Mouse (Mus musculus) thymus, postnatal 4 days (tissue): Measurements from ENCODE around the gene Mcoln2.
A peak's percentile ranks its signal among the peaks of the same experiment; 100 is the strongest.

ENCODE experiments used
- DNase-seq: peaks from one replicate; pipeline ENCODE4 v3.0.0; 2021

Mcoln2 gene

GRCm38 (mm10) chr3:146149156-146150057 is at the start of gene Mcoln2:
Gene Mcoln2, plus strand, starts transcription at chr3:146149833.
- DNase-seq, result peak; percentile 59

GRCm38 (mm10) chr3:146099925-146100324 is 49.7 kb upstream of the Mcoln2 start:
- DNase-seq, result peak; percentile 1

GRCm38 (mm10) chr3:146102049-146102448 is 47.6 kb upstream of the Mcoln2 start:
- peak; percentile 66 for DNase-seq

DNA sequence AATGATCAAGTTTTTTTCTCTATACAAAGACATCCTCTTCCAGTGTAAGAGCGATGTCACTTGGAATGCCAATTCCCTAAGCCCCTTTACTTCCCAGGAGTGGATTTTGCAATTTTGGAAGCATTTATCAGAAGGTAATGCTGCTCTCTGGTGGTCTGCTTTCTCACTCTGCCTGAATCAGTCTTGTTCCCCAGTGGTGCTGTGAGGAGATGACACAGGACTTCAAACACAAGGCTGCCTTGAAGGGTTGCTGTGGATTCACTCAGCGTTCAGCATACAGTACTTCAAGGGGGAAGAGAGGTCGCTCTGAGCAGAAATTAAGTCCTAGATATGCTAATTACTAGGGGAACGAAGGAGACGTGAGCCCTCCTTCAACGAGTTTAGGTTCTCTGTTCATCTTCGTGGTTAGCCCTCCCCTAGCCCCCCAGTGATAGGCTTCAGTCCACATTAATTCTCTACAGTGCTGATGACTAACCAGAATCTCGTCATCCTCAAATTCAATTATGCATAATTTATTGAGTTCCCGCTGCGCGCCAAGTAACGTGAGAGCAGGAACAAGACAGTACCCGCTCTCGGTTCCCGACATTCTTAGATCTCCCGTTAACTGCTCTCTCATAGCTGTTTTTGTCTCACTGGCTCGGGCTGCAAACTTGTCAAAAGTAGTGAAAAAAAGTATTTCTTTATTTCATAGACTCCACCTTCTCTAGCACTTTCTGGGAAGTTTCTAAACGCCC is 42.4 kb upstream of the Mcoln2 start:
- DNase-seq, result no peak

DNA sequence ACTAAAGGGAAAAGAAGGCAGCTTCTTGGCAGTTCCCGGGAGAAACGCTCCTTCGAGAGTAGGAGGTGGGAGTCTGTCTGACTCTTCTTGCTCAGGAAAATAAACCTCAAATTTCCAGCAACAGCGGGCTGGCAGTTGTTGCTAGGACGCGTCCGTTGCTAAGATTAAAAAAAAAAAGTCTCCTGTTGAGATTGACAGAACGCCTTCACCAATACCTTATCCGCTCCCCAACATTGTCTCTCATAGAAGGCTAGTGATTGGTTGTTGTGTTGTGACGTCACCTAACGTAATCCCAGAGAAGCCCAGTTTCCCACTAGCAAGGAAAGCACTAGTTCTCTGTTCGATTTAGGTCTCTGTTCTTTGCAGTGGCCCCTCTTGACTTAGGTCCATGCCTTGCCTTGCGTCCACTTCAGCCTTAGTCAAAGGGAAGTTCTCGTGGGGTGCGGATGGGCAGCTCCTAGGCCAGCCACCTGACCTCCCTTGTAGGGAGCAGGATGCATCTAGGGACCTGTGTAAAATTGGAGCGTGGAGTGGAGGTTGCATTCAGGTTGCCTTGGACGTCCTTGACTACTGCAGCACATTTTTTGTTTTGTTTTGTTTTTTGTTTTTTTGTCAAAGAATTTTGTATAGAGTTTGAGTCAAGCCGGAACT is 41.6 kb upstream of the Mcoln2 start, which contains the start of gene Wdr63:
TSS of gene Wdr63 (minus strand) at position 210 of the 651 bp plus-strand sequence.
- DNase-seq, result peak; percentile 54

DNA sequence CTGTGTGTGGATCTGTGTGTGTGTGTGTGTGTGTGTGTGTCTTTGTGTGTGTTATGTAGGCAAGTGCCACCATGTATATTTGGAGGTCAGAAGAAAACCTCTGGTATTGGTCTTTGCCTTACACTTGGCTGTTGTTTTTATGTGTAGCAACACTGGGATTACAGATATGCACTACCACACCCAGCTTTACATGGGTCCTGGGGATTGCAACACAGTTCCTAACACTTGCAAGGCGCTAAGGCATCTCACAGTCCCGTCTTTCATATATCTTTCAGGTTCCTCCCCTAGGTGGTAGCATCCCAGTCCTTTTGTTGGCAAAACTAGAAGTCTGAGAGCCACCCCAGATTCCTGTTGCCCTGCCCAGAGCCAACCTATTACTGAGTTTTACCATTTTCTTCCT is 40.7 kb upstream of the Mcoln2 start:
- DNase-seq, result no peak

GRCm38 (mm10) chr3:146110358-146110757 is 39.3 kb upstream of the Mcoln2 start:
- DNase-seq, result no peak

- no peak for DNase-seq
Observed at GRCm38 (mm10) chr3:146110916-146111315, 38.7 kb upstream of the Mcoln2 start.

- no peak for DNase-seq
Observed at GRCm38 (mm10) chr3:146117258-146117996, 32.2 kb upstream of the Mcoln2 start, which contains the start of gene Mcoln3. Gene Mcoln3, plus strand, starts transcription at chr3:146117450.

DNA sequence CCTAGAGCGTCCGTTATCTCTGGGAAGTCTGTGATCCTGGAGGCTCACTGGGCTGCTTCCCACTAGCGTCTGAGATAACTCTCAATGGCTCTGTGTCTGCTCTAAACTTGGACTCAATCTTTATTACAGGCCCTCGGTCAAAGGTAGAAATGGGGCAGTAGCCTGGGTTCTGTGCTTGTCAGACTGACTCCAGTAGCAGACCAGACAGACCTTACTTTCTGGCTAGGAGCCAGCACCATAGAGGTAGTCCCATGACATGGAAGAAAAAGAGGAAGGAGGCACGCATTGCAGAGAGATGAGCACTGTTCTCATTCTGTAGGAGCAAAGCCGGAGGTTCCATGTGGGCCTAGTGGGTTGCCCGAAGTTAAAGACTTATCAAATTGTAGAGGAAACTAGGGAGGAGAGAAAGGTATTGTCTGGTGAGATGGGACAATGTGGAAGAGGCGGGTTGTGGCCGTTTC is 31.6 kb upstream of the Mcoln2 start:
- no peak for DNase-seq

GRCm38 (mm10) chr3:146121310-146122124 is 28.1 kb upstream of the Mcoln2 start:
- peak; percentile 80 for DNase-seq

GRCm38 (mm10) chr3:146122125-146122420 is 27.6 kb upstream of the Mcoln2 start:
- no peak for DNase-seq

GRCm38 (mm10) chr3:146122807-146123463 is 26.7 kb upstream of the Mcoln2 start:
- DNase-seq, result no peak

DNA sequence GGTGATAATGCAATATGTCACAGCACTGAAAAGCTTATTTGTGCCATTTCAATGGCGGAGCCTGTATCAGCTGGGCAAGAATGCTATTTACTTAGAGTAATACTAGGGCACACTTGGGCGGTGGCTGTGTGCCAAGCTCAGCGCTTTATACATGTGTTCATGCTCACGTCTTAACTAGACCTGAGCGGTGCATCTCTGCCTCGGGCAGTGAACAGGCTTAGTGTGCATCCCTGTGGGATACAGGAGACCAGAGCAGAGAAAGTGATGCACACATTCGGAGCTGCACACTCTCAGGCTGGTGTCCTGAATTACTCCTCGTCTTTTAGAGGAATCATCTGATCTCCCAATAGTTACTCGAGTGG is 26.2 kb upstream of the Mcoln2 start:
- DNase-seq, result no peak

DNA sequence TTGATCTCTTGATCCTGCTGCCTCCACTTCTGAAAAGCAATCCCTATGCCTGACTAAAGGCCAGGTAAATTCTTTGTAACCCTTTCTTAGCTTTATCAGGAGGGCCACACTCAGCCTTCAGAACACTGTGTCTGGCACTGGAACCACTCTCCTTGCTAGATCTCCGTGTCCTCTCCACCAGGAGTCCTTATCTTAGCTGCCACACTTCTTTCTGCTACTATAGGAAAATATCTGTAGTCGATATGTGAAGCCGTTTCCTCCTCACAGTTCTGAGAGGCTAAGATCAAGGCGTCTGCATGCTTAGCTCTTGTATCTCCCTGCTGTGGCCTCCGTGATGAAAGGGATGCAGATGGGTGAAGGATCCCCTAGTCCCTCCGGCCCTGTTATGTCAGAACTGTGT is 22.4 kb upstream of the Mcoln2 start:
- no peak for DNase-seq

DNA sequence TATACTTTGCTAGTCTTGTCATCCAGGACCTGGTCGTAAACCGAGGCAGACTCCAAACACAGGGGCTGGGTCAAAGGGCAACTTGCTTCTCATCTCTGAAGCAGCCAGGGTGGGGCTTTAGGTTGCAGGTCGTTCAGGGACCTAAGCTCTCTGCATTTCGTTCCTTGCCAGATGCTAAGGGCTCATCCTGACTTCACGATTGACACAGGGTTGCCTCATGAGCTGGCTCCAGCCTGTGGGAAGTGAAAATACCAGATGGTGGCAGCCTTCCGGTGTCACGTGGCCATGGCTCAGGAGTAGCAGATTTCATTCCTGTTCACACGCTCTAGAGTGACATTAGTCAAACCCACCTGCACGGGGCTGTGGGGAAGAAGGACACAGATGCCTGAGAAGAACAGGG is 14.8 kb upstream of the Mcoln2 start:
- peak; percentile 36 for DNase-seq

DNA sequence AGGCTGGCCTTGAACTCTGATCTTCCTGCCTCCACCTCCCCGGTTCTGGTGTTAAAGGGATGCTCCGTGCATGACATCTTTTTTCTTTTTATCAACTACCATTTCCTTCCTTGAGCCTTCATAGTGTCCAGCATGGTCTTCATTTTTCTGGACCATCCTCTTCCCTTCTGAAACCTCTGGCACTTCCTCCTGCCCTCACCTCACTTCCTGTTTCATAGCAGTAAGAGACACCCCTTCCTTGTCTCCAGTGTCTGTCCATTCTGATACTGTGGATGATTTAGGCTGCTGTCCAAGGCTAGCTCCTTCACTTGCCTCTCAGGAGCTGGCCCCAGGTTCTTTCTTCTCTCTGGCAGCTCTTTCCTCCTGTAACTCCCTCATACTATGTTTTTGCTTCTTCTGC is 14.2 kb upstream of the Mcoln2 start:
- DNase-seq, result no peak

DNA sequence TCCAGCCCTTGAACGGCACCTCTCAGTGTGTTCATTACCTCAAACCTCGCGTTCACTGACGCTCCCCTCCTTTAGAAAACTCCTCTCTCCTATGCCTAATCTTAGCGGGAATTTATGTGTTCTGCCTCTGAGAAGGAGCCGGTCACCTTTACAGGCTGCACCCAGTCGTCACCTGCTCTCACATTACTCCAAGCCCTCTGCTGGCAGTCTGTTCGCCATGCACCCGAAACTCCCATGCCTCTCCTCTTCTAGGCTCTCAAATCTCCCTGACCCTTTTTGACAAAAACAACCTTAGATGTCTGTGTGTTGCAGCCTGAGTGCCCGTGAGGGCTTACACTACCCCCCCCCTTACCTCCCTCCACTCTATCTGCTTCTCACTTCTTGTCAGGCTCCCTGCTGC is 13.2 kb upstream of the Mcoln2 start:
- DNase-seq, result peak; percentile 65

- DNase-seq, result no peak
Observed at GRCm38 (mm10) chr3:146140276-146140675, 9.4 kb upstream of the Mcoln2 start.

- no peak for DNase-seq
Observed at GRCm38 (mm10) chr3:146142523-146142922, 7.1 kb upstream of the Mcoln2 start.

DNA sequence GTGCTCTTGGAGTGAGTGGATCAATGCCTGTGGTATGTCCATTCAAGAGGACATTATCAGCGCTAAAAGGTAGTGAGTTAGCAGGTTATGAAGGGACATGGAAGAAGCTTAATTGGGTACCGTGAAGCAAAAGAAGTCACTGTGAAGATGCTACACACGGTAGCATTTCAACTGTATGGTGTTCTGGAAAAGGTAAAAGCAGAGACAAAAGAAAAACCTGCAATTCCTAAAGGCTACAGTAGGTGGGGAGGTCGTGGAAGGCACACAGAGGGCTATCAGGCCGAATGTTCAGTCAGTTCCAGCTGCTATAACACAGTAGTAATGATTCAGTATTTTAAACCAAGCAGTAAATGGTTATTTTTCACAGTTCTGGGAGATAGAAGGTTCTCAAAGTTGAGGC is 4.1 kb upstream of the Mcoln2 start:
- DNase-seq, result no peak
